Mouse (Mus musculus) CD4-positive, CD25-positive, alpha-beta regulatory T cell, adult 4 months (primary cell): Measurements from ENCODE around the gene Btg2. TPM values are rescaled to one million over a fixed set of nuclear protein-coding genes. Genes with fewer than 3 reads are reported as not detected.

Source experiments
- polyA plus RNA-seq, 2 experiments: library from polyadenylated mRNA; unstranded; fragments of 100-300 nt; shearing (Covaris generic); gene quantifications; one replicate each; pipeline ENCODE4 v1.2.1; 2017

The Btg2 gene
- polyA plus RNA-seq, 2 experiments from 2014 or later: 243 to 289 TPM

Other genes with a start within 250 kb of the Btg2 start
- not detected for gene Optc, start 171.1 kb downstream of the Btg2 start, polyA plus RNA-seq
- gene Prelp, start 157.7 kb downstream of the Btg2 start, polyA plus RNA-seq: not detected
- not detected for gene Fmod, start 41.9 kb downstream of the Btg2 start, polyA plus RNA-seq
- not detected for gene Chit1, start 32.1 kb upstream of the Btg2 start, polyA plus RNA-seq
- gene Chil1, start 103.1 kb upstream of the Btg2 start, polyA plus RNA-seq: under 1 TPM; 0.51 to 0.94 TPM
- not detected for gene Mybph, start 114.3 kb upstream of the Btg2 start, polyA plus RNA-seq
- under 1 TPM in 1 of 2 experiments, not detected in 1; 0.26 TPM for gene Adora1, start 156.3 kb upstream of the Btg2 start, polyA plus RNA-seq
- not detected for gene Myog, start 210.9 kb upstream of the Btg2 start, polyA plus RNA-seq